Mouse (Mus musculus): ENCODE data around the gene Gm26566. TPM values are rescaled to one million over a fixed set of nuclear protein-coding genes. Genes with fewer than 3 reads are reported as not detected.

The Gm26566 gene
- total RNA-seq, 1 experiment, result 3.7 TPM

GRCm38 (mm10) chr4:88683812-88684211, 37.8 kb upstream of the Gm26566 start, which contains the start of gene Ifna2:
TSS of gene Ifna2 (minus strand) at chr4:88683912.
- in situ Hi-C loops (cut with MboI; ENCODE audit: low sequenced_read_pairs in 2 of 2, unreplicated experiment in 2 of 2), result no loop called here

GRCm38 (mm10) chr4:88691259-88691658, 30.3 kb upstream of the Gm26566 start, which contains the start of gene Ifnab:
TSS of gene Ifnab (minus strand) at chr4:88691359.
- in situ Hi-C loops (cut with MboI; ENCODE audit: low sequenced_read_pairs in 2 of 2, unreplicated experiment in 2 of 2), result no loop called here
- TF ChIP-seq MAFK (IDR thresholded peaks at IDR 0.05; ENCODE audit: insufficient read depth, low read depth, low read length), result no peak
- no peak for TF ChIP-seq ZNF384 (IDR thresholded peaks at IDR 0.05; ENCODE audit: low read depth, low read length)
- TF ChIP-seq ZC3H11A (IDR thresholded peaks at IDR 0.05; ENCODE audit: borderline replicate concordance, low read depth, low read length), result no peak
- TF ChIP-seq HCFC1 (IDR thresholded peaks at IDR 0.05; ENCODE audit: borderline replicate concordance, insufficient read depth, low read length), result no peak
- no peak for TF ChIP-seq CHD2 (IDR thresholded peaks at IDR 0.05; ENCODE audit: low read depth, low read length)
- H3K36me3 ChIP-seq (ENCODE audit: control insufficient read depth, insufficient read depth, low read length, poor library complexity, severe bottlenecking), result no peaks in the 10 kb centered on the region
- H3K9ac ChIP-seq (ENCODE audit: insufficient read depth, low read depth, low read length, poor library complexity, severe bottlenecking), result no peak within 1 kb of the TSS
- no peaks in the 10 kb centered on the region for H3K4me1 ChIP-seq (ENCODE audit: control insufficient read depth in 2 of 2, insufficient read depth in 2 of 2, low read length in 2 of 2, poor library complexity in 1 of 2)
- no peak within 1 kb of the TSS for H3K4me3 ChIP-seq (ENCODE audit: insufficient read depth in 1 of 2, low read depth in 1 of 2, low read length in 2 of 2, poor library complexity in 1 of 2, severe bottlenecking in 1 of 2)
- no peaks in the 10 kb centered on the region for H3K9me3 ChIP-seq (ENCODE audit: control insufficient read depth, insufficient read depth, low read depth, low read length)
- H3K27ac ChIP-seq (ENCODE audit: insufficient read depth, low read depth, low read length, poor library complexity, severe bottlenecking), result no peak within 1 kb of the TSS
- no peak for DNase-seq (ENCODE audit: low read depth, low spot score)

More at GRCm38 (mm10) chr4:88683812-88684211, 37.8 kb upstream of the Gm26566 start, which contains the start of gene Ifna2:
- Histone ChIP-seq H3K36me3 (ENCODE audit: control insufficient read depth, insufficient read depth, low read length, poor library complexity, severe bottlenecking) (no peaks in the 10 kb centered on the region), H3K4me3 (ENCODE audit: insufficient read depth in 1 of 2, low read depth in 1 of 2, low read length in 2 of 2, poor library complexity in 1 of 2, severe bottlenecking in 1 of 2) (no peak within 1 kb of the TSS), H3K9me3 (ENCODE audit: control insufficient read depth, insufficient read depth, low read depth, low read length) (no peaks in the 10 kb centered on the region), H3K4me1 (ENCODE audit: control insufficient read depth in 2 of 2, insufficient read depth in 2 of 2, low read length in 2 of 2, poor library complexity in 1 of 2) (no peaks in the 10 kb centered on the region), H3K9ac (ENCODE audit: insufficient read depth, low read depth, low read length, poor library complexity, severe bottlenecking) (no peak within 1 kb of the TSS), H3K27ac (ENCODE audit: insufficient read depth, low read depth, low read length, poor library complexity, severe bottlenecking) (no peak within 1 kb of the TSS)
- DNase-seq (ENCODE audit: low read depth, low spot score), result no peak
- no peak for TF ChIP-seq ZNF384 (IDR thresholded peaks at IDR 0.05; ENCODE audit: low read depth, low read length)
- no peak for TF ChIP-seq HCFC1 (IDR thresholded peaks at IDR 0.05; ENCODE audit: borderline replicate concordance, insufficient read depth, low read length)
- TF ChIP-seq CHD2 (IDR thresholded peaks at IDR 0.05; ENCODE audit: low read depth, low read length), result no peak
- no peak for TF ChIP-seq ZC3H11A (IDR thresholded peaks at IDR 0.05; ENCODE audit: borderline replicate concordance, low read depth, low read length)
- no peak for TF ChIP-seq MAFK (IDR thresholded peaks at IDR 0.05; ENCODE audit: insufficient read depth, low read depth, low read length)

- Histone ChIP-seq H3K4me3 (ENCODE audit: insufficient read depth in 1 of 2, low read depth in 1 of 2, low read length in 2 of 2, poor library complexity in 1 of 2, severe bottlenecking in 1 of 2) (no peak overlapping the region), H3K36me3 (ENCODE audit: control insufficient read depth, insufficient read depth, low read length, poor library complexity, severe bottlenecking) (no peaks in the 10 kb centered on the region), H3K9me3 (ENCODE audit: control insufficient read depth, insufficient read depth, low read depth, low read length) (no peaks in the 10 kb centered on the region), H3K27ac (ENCODE audit: insufficient read depth, low read depth, low read length, poor library complexity, severe bottlenecking) (no peak overlapping the region), H3K4me1 (ENCODE audit: control insufficient read depth in 2 of 2, insufficient read depth in 2 of 2, low read length in 2 of 2, poor library complexity in 1 of 2) (no peaks in the 10 kb centered on the region), H3K9ac (ENCODE audit: insufficient read depth, low read depth, low read length, poor library complexity, severe bottlenecking) (no peak overlapping the region)
- DNase-seq (ENCODE audit: low read depth, low spot score), result no peak
- TF ChIP-seq MAFK (IDR thresholded peaks at IDR 0.05; ENCODE audit: insufficient read depth, low read depth, low read length), result no peak
- TF ChIP-seq CHD2 (IDR thresholded peaks at IDR 0.05; ENCODE audit: low read depth, low read length), result no peak
- no peak for TF ChIP-seq ZNF384 (IDR thresholded peaks at IDR 0.05; ENCODE audit: low read depth, low read length)
- no peak for TF ChIP-seq ZC3H11A (IDR thresholded peaks at IDR 0.05; ENCODE audit: borderline replicate concordance, low read depth, low read length)
- no peak for TF ChIP-seq HCFC1 (IDR thresholded peaks at IDR 0.05; ENCODE audit: borderline replicate concordance, insufficient read depth, low read length)
- in situ Hi-C loops (cut with MboI; ENCODE audit: low sequenced_read_pairs in 2 of 2, unreplicated experiment in 2 of 2), result no loop called here
These were observed 29.1 kb upstream of the Gm26566 start for GRCm38 (mm10) chr4:88692537-88692936.

GRCm38 (mm10) chr4:88693392-88693791, 28.2 kb upstream of the Gm26566 start:
- no peak for TF ChIP-seq HCFC1 (IDR thresholded peaks at IDR 0.05; ENCODE audit: borderline replicate concordance, insufficient read depth, low read length)
- no peak for TF ChIP-seq CHD2 (IDR thresholded peaks at IDR 0.05; ENCODE audit: low read depth, low read length)
- TF ChIP-seq ZC3H11A (IDR thresholded peaks at IDR 0.05; ENCODE audit: borderline replicate concordance, low read depth, low read length), result no peak
- no peak for TF ChIP-seq MAFK (IDR thresholded peaks at IDR 0.05; ENCODE audit: insufficient read depth, low read depth, low read length)
- no peak for TF ChIP-seq ZNF384 (IDR thresholded peaks at IDR 0.05; ENCODE audit: low read depth, low read length)
- Histone ChIP-seq H3K4me3 (ENCODE audit: insufficient read depth in 1 of 2, low read depth in 1 of 2, low read length in 2 of 2, poor library complexity in 1 of 2, severe bottlenecking in 1 of 2) (no peak overlapping the region), H3K9ac (ENCODE audit: insufficient read depth, low read depth, low read length, poor library complexity, severe bottlenecking) (no peak overlapping the region), H3K4me1 (ENCODE audit: control insufficient read depth in 2 of 2, insufficient read depth in 2 of 2, low read length in 2 of 2, poor library complexity in 1 of 2) (no peaks in the 10 kb centered on the region), H3K9me3 (ENCODE audit: control insufficient read depth, insufficient read depth, low read depth, low read length) (no peaks in the 10 kb centered on the region), H3K36me3 (ENCODE audit: control insufficient read depth, insufficient read depth, low read length, poor library complexity, severe bottlenecking) (no peaks in the 10 kb centered on the region), H3K27ac (ENCODE audit: insufficient read depth, low read depth, low read length, poor library complexity, severe bottlenecking) (no peak overlapping the region)
- in situ Hi-C loops (cut with MboI; ENCODE audit: low sequenced_read_pairs in 2 of 2, unreplicated experiment in 2 of 2), result no loop called here
- DNase-seq (ENCODE audit: low read depth, low spot score), result no peak
